8 mouse cellular contexts compared by ENCODE assay signal in genomic region chr10:59149956-59150383, GRCm38 (mm10).
DNase-seq lines count a peak whose midpoint lies in the region; ATAC-seq and TF ChIP-seq lines count a peak whose summit lies in the region.

No protein-coding gene starts in this region.

- in situ Hi-C loops in Patski (cut with MboI; ENCODE audit: low pct_unique_long_range_greater_than_20kb): loop anchor here (5.0 kb wide), 2 partner anchors 38 to 338 kb away; partner anchors contain the start of gene Sh3rf3

- ATAC-seq in Patski: peak; percentile 79
- ATAC-seq in liver, embryonic 14.5 days (ENCODE audit: insufficient read depth): no peak
- peak; percentile 75 for ATAC-seq in neural tube, embryonic 13.5 days (ENCODE audit: low read depth)
- ATAC-seq in erythroblast, adult 5-6 weeks (replicated peaks; ENCODE audit: low FRiP score, poor library complexity, severe bottlenecking): no peak

- TF ChIP-seq POLR2A in heart, adult 2 months (IDR thresholded peaks at IDR 0.05; ENCODE audit: insufficient read depth, low read depth, low read length): no peak

- intact Hi-C loops in heart, adult 2 months (cut with DNase I): loop anchor here (1.0 to 2.0 kb wide), 2 partner anchors 41 to 337 kb away; partner anchors contain the start of gene Sh3rf3

- POLR2A ChIA-PET in Patski (lab: Charles Lee): interaction anchor here (0.7 to 1.3 kb wide), 2 partner anchors 73 to 519 kb away, joined by 3 read pairs; no protein-coding TSS in a partner anchor

- CTCF ChIA-PET in Patski (lab: Charles Lee): interaction anchor here (0.6 to 2.4 kb wide), 21 partner anchors 9 to 338 kb away, joined by 3 to 36 read pairs (median 4); no protein-coding TSS in a partner anchor

- no peaks in the 10 kb centered on the region for H3K36me3 ChIP-seq in E14TG2a.4 (ENCODE audit: insufficient read depth, low read length)
- H3K36me3 ChIP-seq in heart, adult 2 months (ENCODE audit: control insufficient read depth, insufficient read depth, low read length): no peaks in the 10 kb centered on the region
- H3K36me3 ChIP-seq in liver, embryonic 14.5 days (replicated peaks; ENCODE audit: control insufficient read depth, insufficient read depth, low read depth): no peaks in the 10 kb centered on the region
- H3K36me3 ChIP-seq in neural tube, embryonic 13.5 days: no peaks in the 10 kb centered on the region

- no peak overlapping the region for H3K27ac ChIP-seq in heart, adult 2 months
- H3K27ac ChIP-seq in liver, embryonic 14.5 days: no peak overlapping the region
- H3K27ac ChIP-seq in neural tube, embryonic 13.5 days (replicated peaks): no peak overlapping the region

- H3K79me2 ChIP-seq in heart, adult 2 months (replicated peaks; ENCODE audit: control insufficient read depth, insufficient read depth, low read length): no peaks in the 10 kb centered on the region

- peaks cover 12% of the 10 kb centered on the region; the same call in 1 of the 2 replicates for H3K4me1 ChIP-seq in E14TG2a.4 (replicated peaks; ENCODE audit: low read depth, low read length)
- no peaks in the 10 kb centered on the region for H3K4me1 ChIP-seq in heart, adult 2 months (ENCODE audit: control insufficient read depth, insufficient read depth, low read length)
- no peaks in the 10 kb centered on the region for H3K4me1 ChIP-seq in liver, embryonic 14.5 days (replicated peaks; ENCODE audit: control insufficient read depth in 2 of 2, insufficient read depth in 2 of 2, low read length in 1 of 2)
- H3K4me1 ChIP-seq in neural tube, embryonic 13.5 days (replicated peaks): no peaks in the 10 kb centered on the region

- no peak overlapping the region for H3K4me3 ChIP-seq in E14TG2a.4 (replicated peaks; ENCODE audit: low read length)
- H3K4me3 ChIP-seq in heart, adult 2 months: no peak overlapping the region
- H3K4me3 ChIP-seq in liver, embryonic 14.5 days (ENCODE audit: insufficient read depth in 1 of 2, low read depth in 2 of 2, low read length in 2 of 2): no peak overlapping the region
- no peak overlapping the region for H3K4me3 ChIP-seq in neural tube, embryonic 13.5 days

- TF ChIP-seq EP300 in heart, adult 2 months (IDR thresholded peaks at IDR 0.05; ENCODE audit: insufficient read depth, low read depth, low read length): no peak
- TF ChIP-seq EP300 in liver, embryonic 14.5 days (IDR thresholded peaks at IDR 0.05; ENCODE audit: low read depth): no peak

- H3K27me3 ChIP-seq in E14TG2a.4 (ENCODE audit: insufficient read depth, low read length): peaks cover 15% of the 10 kb centered on the region
- H3K27me3 ChIP-seq in Patski: no peaks in the 10 kb centered on the region
- H3K27me3 ChIP-seq in heart, adult 2 months (ENCODE audit: control insufficient read depth, insufficient read depth, low read length): no peaks in the 10 kb centered on the region
- H3K27me3 ChIP-seq in liver, embryonic 14.5 days (ENCODE audit: control insufficient read depth, insufficient read depth, low read length): no peaks in the 10 kb centered on the region
- H3K27me3 ChIP-seq in neural tube, embryonic 13.5 days: no peaks in the 10 kb centered on the region

- no peaks in the 10 kb centered on the region for H3K9me3 ChIP-seq in E14TG2a.4 (ENCODE audit: low read length)
- no peaks in the 10 kb centered on the region for H3K9me3 ChIP-seq in liver, embryonic 14.5 days (ENCODE audit: control insufficient read depth, low read length)
- H3K9me3 ChIP-seq in neural tube, embryonic 13.5 days: no peaks in the 10 kb centered on the region

- 19% methylated on average over 8 of the region's 8 CpGs for WGBS in heart, adult 2 months
- 15% methylated on average over 8 of the region's 8 CpGs for WGBS in liver, embryonic 14.5 days (ENCODE audit: insufficient replicate concordance)
- WGBS in neural tube, embryonic 13.5 days: 17% methylated on average over 8 of the region's 8 CpGs

- H3K9ac ChIP-seq in heart, adult 2 months (ENCODE audit: low read depth, low read length): no peak overlapping the region
- no peak overlapping the region for H3K9ac ChIP-seq in liver, embryonic 14.5 days (replicated peaks)
- no peak overlapping the region for H3K9ac ChIP-seq in neural tube, embryonic 13.5 days

- TF ChIP-seq CTCF in E14TG2a.4 (conservative IDR thresholded peaks at IDR 0.05; ENCODE audit: low read length): peak; percentile 73
- peak; percentile 80 for TF ChIP-seq CTCF in Patski (IDR thresholded peaks at IDR 0.05)
- peak; percentile 85 for TF ChIP-seq CTCF in heart, adult 2 months (IDR thresholded peaks at IDR 0.05)
- peak; percentile 55 for TF ChIP-seq CTCF in liver, embryonic 14.5 days (IDR thresholded peaks at IDR 0.05; ENCODE audit: low read depth)

- DNase-seq in Patski (ENCODE audit: low read depth, low spot score): no peak
- peak; percentile 83 for DNase-seq in embryo, embryonic 10.5 days (ENCODE audit: low spot score)
- peak; percentile 22 to 25 for DNase-seq in heart, adult 2 months
- DNase-seq in kidney, adult 11 months: peak; percentile 14
- DNase-seq in liver, embryonic 14.5 days (ENCODE audit: low read depth in 3 of 3, low spot score in 3 of 3): peak in 1 of 3 experiments; percentile 17

- H3K4me2 ChIP-seq in liver, embryonic 14.5 days (ENCODE audit: low read depth): no peak overlapping the region
- H3K4me2 ChIP-seq in neural tube, embryonic 13.5 days: 0 out of 2 replicates have a peak overlapping the region, but pooled peaks have one; percentile 23

Comparison
In these comparisons a context has a peak if more than half of its experiments do, and no peak if none do; other contexts are left out.
1. ATAC-seq: peak in Patski (single experiment) and neural tube, embryonic 13.5 days (single experiment); none in liver, embryonic 14.5 days (single experiment) and erythroblast, adult 5-6 weeks (single experiment).
2. Peak in every context shown above with its lines, with median percentiles within 50 percentile points of each other: CTCF ChIP-seq.